8 mouse cellular contexts compared by ENCODE assay signal in genomic region chr10:34328310-34328709, GRCm38 (mm10). TPM values are rescaled to one million over a fixed set of nuclear protein-coding genes. Genes with fewer than 3 reads are reported as not detected.
DNase-seq lines count a peak whose midpoint lies in the region; ATAC-seq and TF ChIP-seq lines count a peak whose summit lies in the region.

No protein-coding gene starts in this region.

- no peak overlapping the region for H3K4me3 ChIP-seq in liver, embryonic 12.5 days
- no peak overlapping the region for H3K4me3 ChIP-seq in forebrain, postnatal 0 days (ENCODE audit: low read depth, low read length)
- H3K4me3 ChIP-seq in intestine, embryonic 14.5 days (ENCODE audit: low read depth, low read length): no peak overlapping the region
- H3K4me3 ChIP-seq in limb, embryonic 10.5 days: no peak overlapping the region
- no peak overlapping the region for H3K4me3 ChIP-seq in midbrain, embryonic 15.5 days

- no peak overlapping the region for H3K9ac ChIP-seq in liver, embryonic 12.5 days
- H3K9ac ChIP-seq in forebrain, postnatal 0 days: no peak overlapping the region
- no peak overlapping the region for H3K9ac ChIP-seq in intestine, embryonic 14.5 days (ENCODE audit: low read length)
- H3K9ac ChIP-seq in midbrain, embryonic 15.5 days: no peak overlapping the region

- DNase-seq in liver: peak; percentile 9
- peak; percentile 76 for DNase-seq in forebrain, postnatal 0 days
- peak; percentile 56 for DNase-seq in intestine, embryonic 14.5 days (ENCODE audit: low spot score)
- DNase-seq in limb, embryonic 10.5 days (ENCODE audit: low spot score): peak; percentile 33
- no peak for DNase-seq in spleen, adult 12 weeks (ENCODE audit: low spot score)

- peak; percentile 77 for TF ChIP-seq CTCF in forebrain, postnatal 0 days (IDR thresholded peaks at IDR 0.05; ENCODE audit: low read depth)

- H3K27me3 ChIP-seq in liver, embryonic 12.5 days (replicated peaks): no peaks in the 10 kb centered on the region
- H3K27me3 ChIP-seq in forebrain, postnatal 0 days (ENCODE audit: insufficient read depth, low read length): no peaks in the 10 kb centered on the region
- no peaks in the 10 kb centered on the region for H3K27me3 ChIP-seq in intestine, embryonic 14.5 days (replicated peaks; ENCODE audit: control insufficient read depth, insufficient read depth, low read length)
- no peaks in the 10 kb centered on the region for H3K27me3 ChIP-seq in limb, embryonic 10.5 days (ENCODE audit: low read depth, poor library complexity, severe bottlenecking)
- no peaks in the 10 kb centered on the region for H3K27me3 ChIP-seq in midbrain, embryonic 15.5 days (replicated peaks)

- no peak overlapping the region for H3K27ac ChIP-seq in liver, embryonic 12.5 days
- no peak overlapping the region for H3K27ac ChIP-seq in forebrain, postnatal 0 days (ENCODE audit: low read depth, low read length)
- H3K27ac ChIP-seq in intestine, embryonic 14.5 days (ENCODE audit: low read depth): no peak overlapping the region
- no peak overlapping the region for H3K27ac ChIP-seq in limb, embryonic 10.5 days
- no peak overlapping the region for H3K27ac ChIP-seq in midbrain, embryonic 15.5 days

- no peaks in the 10 kb centered on the region for H3K36me3 ChIP-seq in liver, embryonic 12.5 days
- no peaks in the 10 kb centered on the region for H3K36me3 ChIP-seq in forebrain, postnatal 0 days (ENCODE audit: insufficient read depth)
- H3K36me3 ChIP-seq in intestine, embryonic 14.5 days (ENCODE audit: control insufficient read depth, insufficient read depth, low read length): no peaks in the 10 kb centered on the region
- no peaks in the 10 kb centered on the region for H3K36me3 ChIP-seq in limb, embryonic 10.5 days
- H3K36me3 ChIP-seq in midbrain, embryonic 15.5 days (replicated peaks): no peaks in the 10 kb centered on the region

- H3K4me2 ChIP-seq in liver, embryonic 12.5 days: no peak overlapping the region
- H3K4me2 ChIP-seq in forebrain, postnatal 0 days (ENCODE audit: low read depth): no peak overlapping the region
- no peak overlapping the region for H3K4me2 ChIP-seq in intestine, embryonic 14.5 days (ENCODE audit: low read length)
- H3K4me2 ChIP-seq in midbrain, embryonic 15.5 days: no peak overlapping the region

- 12% methylated on average over 2 of the region's 2 CpGs for WGBS in liver, embryonic 12.5 days (ENCODE audit: insufficient replicate concordance)
- WGBS in forebrain, postnatal 0 days: 0% methylated on average over 2 of the region's 2 CpGs
- 1% methylated on average over 2 of the region's 2 CpGs for WGBS in intestine, embryonic 14.5 days
- WGBS in limb, embryonic 10.5 days: 4% methylated on average over 2 of the region's 2 CpGs
- WGBS in midbrain, embryonic 15.5 days: 4% methylated on average over 2 of the region's 2 CpGs

- no peaks in the 10 kb centered on the region for H3K9me3 ChIP-seq in liver, embryonic 12.5 days (replicated peaks)
- no peaks in the 10 kb centered on the region for H3K9me3 ChIP-seq in forebrain, postnatal 0 days (ENCODE audit: low read length)
- H3K9me3 ChIP-seq in intestine, embryonic 14.5 days (ENCODE audit: control insufficient read depth, low read length): no peaks in the 10 kb centered on the region
- no peaks in the 10 kb centered on the region for H3K9me3 ChIP-seq in limb, embryonic 10.5 days (replicated peaks)
- no peaks in the 10 kb centered on the region for H3K9me3 ChIP-seq in midbrain, embryonic 15.5 days

- no peak for ATAC-seq in liver, embryonic 12.5 days
- ATAC-seq in cerebellum, adult (ENCODE audit: insufficient number of reproducible peaks, low FRiP score, low TSS enrichment): peak; percentile 92
- peak; percentile 93 for ATAC-seq in forebrain, postnatal 0 days
- no peak; the same call in 1 of the 2 replicates for ATAC-seq in intestine, embryonic 14.5 days (replicated peaks; ENCODE audit: low FRiP score, low TSS enrichment, low read depth)
- ATAC-seq in midbrain, embryonic 15.5 days (replicated peaks): peak; percentile 94

- no peaks in the 10 kb centered on the region for H3K4me1 ChIP-seq in liver, embryonic 12.5 days
- H3K4me1 ChIP-seq in forebrain, postnatal 0 days (ENCODE audit: insufficient read depth): no peaks in the 10 kb centered on the region
- no peaks in the 10 kb centered on the region for H3K4me1 ChIP-seq in intestine, embryonic 14.5 days (replicated peaks; ENCODE audit: control insufficient read depth, insufficient read depth, low read length)
- H3K4me1 ChIP-seq in limb, embryonic 10.5 days: no peaks in the 10 kb centered on the region
- H3K4me1 ChIP-seq in midbrain, embryonic 15.5 days: no peaks in the 10 kb centered on the region

RNA-seq across cellular contexts. Expression of gene Tspyl4, which starts 31.1 kb away (rescaled TPM):
- 1.5 and 2.1 TPM in 2 replicates for polyA plus RNA-seq in liver, embryonic 12.5 days (2016; fragmentation: Nextera tagmentation; extraction: Ambion mirVana)
- 400 and 473 TPM in 2 replicates for total RNA-seq in forebrain, postnatal 0 days (2014; rRNA removed)
- 287 and 333 TPM in 2 replicates for polyA plus RNA-seq in forebrain, postnatal 0 days (2015; fragmentation: Nextera tagmentation; extraction: Ambion mirVana)
- 8.1 and 10.0 TPM in 2 replicates for polyA plus RNA-seq in intestine, embryonic 14.5 days (2014; fragmentation: Nextera tagmentation; extraction: Ambion mirVana)
- 14.9 and 22.9 TPM in 2 replicates for polyA plus RNA-seq in limb, embryonic 10.5 days (2016; fragmentation: Nextera tagmentation; extraction: Ambion mirVana)
- polyA plus RNA-seq in midbrain, embryonic 15.5 days (2015; fragmentation: Nextera tagmentation; extraction: Ambion mirVana): 307 and 342 TPM in 2 replicates

RNA-seq across cellular contexts. Expression of gene Tspyl1, which starts 46.3 kb away (rescaled TPM):
- 40.3 and 40.9 TPM in 2 replicates for polyA plus RNA-seq in liver, embryonic 12.5 days (2016; fragmentation: Nextera tagmentation; extraction: Ambion mirVana)
- 107 and 108 TPM in 2 replicates for total RNA-seq in forebrain, postnatal 0 days (2014; rRNA removed)
- polyA plus RNA-seq in forebrain, postnatal 0 days (2015; fragmentation: Nextera tagmentation; extraction: Ambion mirVana): 128 and 138 TPM in 2 replicates
- 41.1 and 48.3 TPM in 2 replicates for polyA plus RNA-seq in intestine, embryonic 14.5 days (2014; fragmentation: Nextera tagmentation; extraction: Ambion mirVana)
- 57.7 and 69.3 TPM in 2 replicates for polyA plus RNA-seq in limb, embryonic 10.5 days (2016; fragmentation: Nextera tagmentation; extraction: Ambion mirVana)
- 127 and 138 TPM in 2 replicates for polyA plus RNA-seq in midbrain, embryonic 15.5 days (2015; fragmentation: Nextera tagmentation; extraction: Ambion mirVana)

Comparison
In these comparisons a context has a peak if more than half of its experiments do, and no peak if none do; other contexts are left out.
1. ATAC-seq: peak in cerebellum, adult (single experiment), forebrain, postnatal 0 days (single experiment) and midbrain, embryonic 15.5 days (single experiment); none in liver, embryonic 12.5 days (single experiment) and intestine, embryonic 14.5 days (single experiment).
2. RNA of gene Tspyl4, which starts 31.1 kb away (polyA plus RNA-seq): 307 to 342 TPM in midbrain, embryonic 15.5 days and 287 to 333 TPM in forebrain, postnatal 0 days; 14.9 to 22.9 TPM in limb, embryonic 10.5 days, 8.1 to 10.0 TPM in intestine, embryonic 14.5 days and 1.5 to 2.1 TPM in liver, embryonic 12.5 days; every median in the first group is over 10 times any median in the second.